In the genomic region with DNA sequence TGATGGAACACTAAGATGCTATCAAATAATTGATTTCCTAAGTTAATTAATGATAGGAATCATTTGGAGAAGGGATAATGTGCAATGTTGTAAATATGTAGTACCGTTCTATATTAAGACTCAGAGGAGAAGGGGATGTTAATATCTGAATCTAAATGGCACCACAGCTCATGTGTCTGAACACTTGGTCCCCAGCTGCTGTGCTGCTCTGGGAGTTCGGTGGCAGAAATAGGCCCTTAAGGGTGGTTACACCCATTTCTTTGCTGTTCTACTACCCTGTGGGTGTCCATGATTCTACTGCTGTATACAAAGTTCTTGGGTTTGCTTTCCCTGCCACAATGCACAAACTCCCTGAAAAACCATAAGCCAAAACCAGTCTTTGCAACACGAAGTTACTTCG, we compare ENCODE assay signal across 18 mouse cellular contexts.
"Had no signal": no experiment of that assay in that cellular context is flagged by ENCODE, and none has a peak within 500 bp of the region (broad histone marks: within the 10 kb centered on the region; RNA-seq: fewer than 3 reads in every experiment).

No protein-coding gene starts in this region.

- DNase-seq: liver, postnatal 0 days; lung, adult 2 months; lung, postnatal 14 days; lung, postnatal 36 days; midbrain, embryonic 14.5 days; right cerebral cortex, postnatal 14 days; spleen, adult 18-20 months; thymus, adult 18-20 months; thymus, postnatal 25 days; thymus, postnatal 4 days had no signal

- ATAC-seq: liver, postnatal 0 days; lung, postnatal 0 days; midbrain, embryonic 16.5 days had no signal

- H3K4me2 ChIP-seq: liver, embryonic 15.5 days; lung, embryonic 15.5 days; midbrain, embryonic 12.5 days; neural tube, embryonic 12.5 days had no signal

- H3K4me3 ChIP-seq: liver, embryonic 15.5 days; lung, embryonic 15.5 days; midbrain, embryonic 10.5 days; midbrain, embryonic 12.5 days; neural tube, embryonic 12.5 days had no signal

- H3K27me3 ChIP-seq: liver, embryonic 15.5 days; lung, embryonic 15.5 days; midbrain, embryonic 12.5 days; neural tube, embryonic 12.5 days had no signal

- H3K36me3 ChIP-seq: liver, embryonic 15.5 days; lung, embryonic 15.5 days; midbrain, embryonic 10.5 days; midbrain, embryonic 12.5 days; neural tube, embryonic 12.5 days had no signal

- H3K27ac ChIP-seq: liver, embryonic 15.5 days; lung, embryonic 15.5 days; macrophage; midbrain, embryonic 10.5 days; midbrain, embryonic 12.5 days; neural tube, embryonic 12.5 days had no signal
